Mouse (Mus musculus) CD4-positive, CD25-positive, alpha-beta regulatory T cell, adult 4 months (primary cell): Measurements from ENCODE around the gene Vsx2. TPM values are rescaled to one million over a fixed set of nuclear protein-coding genes. Genes with fewer than 3 reads are reported as not detected.

ENCODE experiments used
- polyA plus RNA-seq, 2 experiments: library from polyadenylated mRNA; unstranded; fragments of 100-300 nt; shearing (Covaris generic); gene quantifications; one replicate each; pipeline ENCODE4 v1.2.1; 2017

Gene Vsx2
- polyA plus RNA-seq, 2 experiments from 2014 or later: not detected

Other genes with a start within 250 kb of the Vsx2 start
- gene Coq6, start 208.1 kb upstream of the Vsx2 start, polyA plus RNA-seq: 10 to 100 TPM; 22.6 to 27.8 TPM
- under 1 TPM; 0.50 to 0.58 TPM for gene Fam161b, start 207.9 kb upstream of the Vsx2 start, polyA plus RNA-seq
- gene Entpd5, start 160.7 kb upstream of the Vsx2 start, polyA plus RNA-seq: 10 to 100 TPM; 19.5 to 36.7 TPM
- under 1 TPM; 0.77 to 0.86 TPM for gene Bbof1, start 160.7 kb upstream of the Vsx2 start, polyA plus RNA-seq
- 10 to 100 TPM; 31.9 to 40.6 TPM for gene Rnf113a2, start 152.6 kb upstream of the Vsx2 start, polyA plus RNA-seq
- 10 to 100 TPM; 13.9 to 15.6 TPM for gene Aldh6a1, start 118.8 kb upstream of the Vsx2 start, polyA plus RNA-seq
- 10 to 100 TPM; 20.9 to 29.3 TPM for gene Lin52, start 118.3 kb upstream of the Vsx2 start, polyA plus RNA-seq
- 10 to 100 TPM; 11.4 to 25.4 TPM for gene Abcd4, start 47.7 kb downstream of the Vsx2 start, polyA plus RNA-seq
- gene Vrtn, start 71.3 kb downstream of the Vsx2 start, polyA plus RNA-seq: not detected
- gene Syndig1l, start 129.1 kb downstream of the Vsx2 start, polyA plus RNA-seq: under 1 TPM in 1 of 2 experiments, not detected in 1; 0.24 TPM
- gene Npc2, start 203.4 kb downstream of the Vsx2 start, polyA plus RNA-seq: 100 to 1,000 TPM; 184 to 230 TPM
- 100 to 1,000 TPM; 107 to 156 TPM for gene Isca2, start 203.5 kb downstream of the Vsx2 start, polyA plus RNA-seq